Mouse (Mus musculus) CH12.LX (cell line): ENCODE measurements around the gene Kcnc4. TPM values are rescaled to one million over a fixed set of nuclear protein-coding genes. Genes with fewer than 3 reads are reported as not detected.

Experiments used
- DNase-seq: peaks from one replicate; pipeline ENCODE4 v3.0.0-alpha.2; 2013; ENCODE audit errors: extremely low read depth
- H3K27ac ChIP-seq: 2 replicates; pipeline ENCODE4 v1.5.1; 2012; ENCODE audit warnings: low read depth, mild to moderate bottlenecking, control low read depth, moderate library complexity; ENCODE audit not compliant: insufficient read depth
- H3K27me3 ChIP-seq: replicated peaks from 2 replicates; pipeline ENCODE3; 2012; ENCODE audit warnings: inconsistent platforms
- H3K36me3 ChIP-seq, 2 experiments: replicated peaks in 1 of 2; 2 replicates each; pipeline versions ENCODE3 to v1.6.1; 2012; ENCODE audit warnings: inconsistent platforms in 1 of 2, low read length in 1 of 2, mild to moderate bottlenecking in 1 of 2, mixed read lengths in 1 of 2, moderate library complexity in 1 of 2; ENCODE audit not compliant: control insufficient read depth in 1 of 2, insufficient read depth in 1 of 2
- H3K4me1 ChIP-seq, 2 experiments: 2 replicates each; pipeline ENCODE4 v1.6.1; 2012; ENCODE audit warnings: inconsistent platforms in 1 of 2, moderate library complexity in 1 of 2; ENCODE audit not compliant: insufficient read depth in 2 of 2, control insufficient read depth in 1 of 2
- H3K4me2 ChIP-seq: 2 replicates; pipeline ENCODE4 v1.6.1; 2012; ENCODE audit warnings: low read depth, mild to moderate bottlenecking, control low read depth; ENCODE audit not compliant: poor library complexity, insufficient read depth, severe bottlenecking
- H3K4me3 ChIP-seq, 3 experiments: fragments of 150-350 bp in 1 of 3; sonication (generic) in 1 of 3; replicated peaks in 1 of 3; 2 replicates each; pipeline versions ENCODE3 to v1.5.1; 2011 to 2012; ENCODE audit warnings: low read depth in 2 of 3, low read length in 2 of 3, mild to moderate bottlenecking in 2 of 3, moderate library complexity in 2 of 3, control low read depth in 1 of 3, improper control_type of control experiment in 1 of 3, inconsistent platforms in 1 of 3, mixed read lengths in 1 of 3; ENCODE audit not compliant: poor library complexity in 1 of 3
- H3K79me2 ChIP-seq: replicated peaks from 2 replicates; pipeline ENCODE4 v1.6.1; 2012; ENCODE audit warnings: mild to moderate bottlenecking, moderate library complexity; ENCODE audit not compliant: control insufficient read depth, poor library complexity, insufficient read depth, severe bottlenecking; ENCODE audit errors: extremely low read depth
- H3K9ac ChIP-seq: 2 replicates; pipeline ENCODE4 v1.6.1; 2012; ENCODE audit warnings: low read depth, mild to moderate bottlenecking, control low read depth, moderate library complexity; ENCODE audit not compliant: insufficient read depth
- H3K9me3 ChIP-seq: replicated peaks from 2 replicates; pipeline ENCODE3; 2012; ENCODE audit warnings: low read length, inconsistent platforms, mixed read lengths
- BHLHE40 ChIP-seq: IDR thresholded peaks from 2 replicates; pipeline ENCODE4 v1.6.1; 2011; ENCODE audit warnings: mild to moderate bottlenecking, low read depth, low read length, improper control_type of control experiment
- CHD1 ChIP-seq: IDR thresholded peaks from 2 replicates; pipeline ENCODE4 v1.6.1; 2012; ENCODE audit warnings: low read depth, low read length, improper control_type of control experiment, inconsistent platforms
- E2F4 ChIP-seq: IDR thresholded peaks from 2 replicates; pipeline ENCODE4 v1.6.1; 2011; ENCODE audit warnings: low read depth, low read length, improper control_type of control experiment; ENCODE audit not compliant: insufficient replicate concordance
- EP300 ChIP-seq: IDR thresholded peaks from 2 replicates; pipeline ENCODE4 v1.6.1; 2011; ENCODE audit warnings: low read length, improper control_type of control experiment
- ETS1 ChIP-seq: conservative IDR thresholded peaks from 2 replicates; pipeline ENCODE4 v1.6.1; 2012; ENCODE audit warnings: low read depth, mild to moderate bottlenecking, inconsistent platforms, low read length, improper control_type of control experiment, moderate library complexity
- GABPA ChIP-seq: IDR thresholded peaks from 2 replicates; pipeline ENCODE4 v1.6.1; 2012; ENCODE audit warnings: low read depth, low read length, improper control_type of control experiment, inconsistent platforms; ENCODE audit not compliant: insufficient replicate concordance
- HCFC1 ChIP-seq: IDR thresholded peaks from 2 replicates; pipeline ENCODE4 v1.6.1; 2012; ENCODE audit warnings: low read depth, mild to moderate bottlenecking, inconsistent platforms, low read length, improper control_type of control experiment
- IRF4 ChIP-seq: IDR thresholded peaks from 2 replicates; pipeline ENCODE4 v1.6.1; 2014; ENCODE audit warnings: low read depth, mild to moderate bottlenecking, inconsistent platforms, low read length, improper control_type of control experiment
- JUN ChIP-seq: IDR thresholded peaks from 2 replicates; pipeline ENCODE4 v1.6.1; 2011; ENCODE audit warnings: low read depth, mild to moderate bottlenecking, low read length, improper control_type of control experiment, moderate library complexity; ENCODE audit not compliant: insufficient read depth
- JUND ChIP-seq: conservative IDR thresholded peaks from 2 replicates; pipeline ENCODE4 v1.6.1; 2011; ENCODE audit warnings: low read depth, low read length, improper control_type of control experiment
- MAFK ChIP-seq: IDR thresholded peaks from 2 replicates; pipeline ENCODE4 v1.6.1; 2011; ENCODE audit warnings: low read length, improper control_type of control experiment; ENCODE audit not compliant: insufficient replicate concordance
- MAX ChIP-seq: IDR thresholded peaks from 2 replicates; pipeline ENCODE4 v1.6.1; 2011; ENCODE audit warnings: low read length, improper control_type of control experiment
- MAZ ChIP-seq: IDR thresholded peaks from 2 replicates; pipeline ENCODE4 v1.6.1; 2012; ENCODE audit warnings: low read depth, mild to moderate bottlenecking, inconsistent platforms, low read length, improper control_type of control experiment, moderate library complexity
- MXI1 ChIP-seq: IDR thresholded peaks from 2 replicates; pipeline ENCODE4 v1.6.1; 2011; ENCODE audit warnings: mild to moderate bottlenecking, low read depth, low read length, improper control_type of control experiment
- NELFE ChIP-seq: IDR thresholded peaks from 2 replicates; pipeline ENCODE4 v1.6.1; 2011; ENCODE audit warnings: low read depth, low read length, improper control_type of control experiment
- PAX5 ChIP-seq: IDR thresholded peaks from 2 replicates; pipeline ENCODE4 v1.6.1; 2012; ENCODE audit warnings: low read length, inconsistent platforms, mixed read lengths
- POLR2A ChIP-seq: IDR thresholded peaks from 2 replicates; pipeline ENCODE4 v1.6.1; 2011; ENCODE audit warnings: low read depth, mild to moderate bottlenecking, improper control_type of control experiment, low read length
- POLR2AphosphoS2 ChIP-seq: IDR thresholded peaks from 2 replicates; pipeline ENCODE4 v1.6.1; 2011; ENCODE audit warnings: low read depth, low read length, improper control_type of control experiment
- RAD21 ChIP-seq: IDR thresholded peaks from 2 replicates; pipeline ENCODE4 v1.6.1; 2011; ENCODE audit warnings: low read depth, mild to moderate bottlenecking, low read length, improper control_type of control experiment, moderate library complexity
- RCOR1 ChIP-seq: conservative IDR thresholded peaks from 2 replicates; pipeline ENCODE4 v1.6.1; 2012; ENCODE audit warnings: low read depth, mild to moderate bottlenecking, inconsistent platforms, low read length, improper control_type of control experiment
- ZKSCAN1 ChIP-seq: IDR thresholded peaks from 2 replicates; pipeline ENCODE4 v1.6.1; 2012; ENCODE audit warnings: low read depth, inconsistent platforms, low read length, improper control_type of control experiment, borderline replicate concordance
- ZMIZ1 ChIP-seq: IDR thresholded peaks from 2 replicates; pipeline ENCODE4 v1.6.1; 2012; ENCODE audit warnings: low read depth, mild to moderate bottlenecking, inconsistent platforms, low read length, improper control_type of control experiment
- ZNF384 ChIP-seq: IDR thresholded peaks from 2 replicates; pipeline ENCODE4 v1.6.1; 2012; ENCODE audit warnings: low read depth, low read length, improper control_type of control experiment, inconsistent platforms
- dilution Hi-C: fragments of 300-500 bp; cut with MboI; formaldehyde crosslinking; loops from 2 replicates; pipeline ENCODE4 v1.14.3; 2020; ENCODE audit warnings: low sequenced_read_pairs; ENCODE audit not compliant: extremely low pct_unique_long_range_greater_than_20kb, extremely low pct_ligation_motif_present
- in situ Hi-C: fragments of 300-500 bp; cut with MboI; formaldehyde crosslinking; loops from 3 replicates; pipeline ENCODE4 v1.14.3; 2019; ENCODE audit warnings: low sequenced_read_pairs, low pct_ligation_motif_present, low pct_unique_long_range_greater_than_20kb, mixed read lengths
- polyA plus RNA-seq: library from polyadenylated mRNA; unstranded; fragments of >175 nt; gene quantifications from 2 replicates; pipeline ENCODE4 v1.2.1, GENCODE M21; 2012; ENCODE audit warnings: low read depth; ENCODE audit not compliant: insufficient read length
- total RNA-seq, 2 experiments: library from RNA; depleted of rRNA; stranded (reverse); fragments of 300-350 nt in 1 of 2; fragments of >200 nt in 1 of 2; gene quantifications; 2 replicates each; pipeline ENCODE4 v1.2.3; 2012 to 2014

Kcnc4 gene
- total and polyA plus RNA-seq, 3 experiments, result not detected

DNA sequence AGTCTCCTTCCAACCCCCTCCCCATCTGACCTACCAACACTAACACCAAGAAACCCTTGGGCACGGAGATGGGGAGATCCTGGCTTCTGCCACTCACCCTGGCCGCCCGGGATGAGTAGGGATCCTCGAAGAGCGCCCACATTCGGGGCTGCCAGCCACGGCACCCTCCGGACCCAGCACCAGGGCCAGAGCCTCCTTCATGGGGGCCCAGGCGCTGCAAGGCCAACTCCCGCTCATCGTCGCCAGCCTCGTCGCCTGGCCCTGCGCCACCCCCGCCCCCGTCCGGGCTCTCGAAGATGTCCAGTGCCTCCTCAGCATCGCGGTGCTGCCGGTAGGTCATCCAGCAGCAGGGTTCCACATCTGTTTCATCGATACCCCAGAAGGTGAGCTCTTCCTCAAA, 1.2 kb downstream of the Kcnc4 start:
- no peak for TF ChIP-seq JUND
- TF ChIP-seq RCOR1, result no peak
- no peak for TF ChIP-seq EP300
- no peak for TF ChIP-seq MAX
- no peak for TF ChIP-seq POLR2A
- no peak for TF ChIP-seq RAD21
- no peak for TF ChIP-seq PAX5
- TF ChIP-seq CHD1, result no peak
- TF ChIP-seq MAZ, result no peak
- peaks cover 18% of the 10 kb centered on the region for H3K9me3 ChIP-seq
- no peaks in the 10 kb centered on the region for H3K36me3 ChIP-seq
- no peak overlapping the region for H3K4me3 ChIP-seq
- no peak overlapping the region for H3K9ac ChIP-seq
- no peak for DNase-seq
- H3K4me2 ChIP-seq, result no peak overlapping the region
- in situ Hi-C loops, result no loop called here
- peaks cover 52% of the 10 kb centered on the region for H3K27me3 ChIP-seq
- H3K4me1 ChIP-seq, result no peaks in the 10 kb centered on the region
- H3K27ac ChIP-seq, result no peak overlapping the region
- no peaks in the 10 kb centered on the region for H3K79me2 ChIP-seq
- dilution Hi-C loops, result no loop called here

DNA sequence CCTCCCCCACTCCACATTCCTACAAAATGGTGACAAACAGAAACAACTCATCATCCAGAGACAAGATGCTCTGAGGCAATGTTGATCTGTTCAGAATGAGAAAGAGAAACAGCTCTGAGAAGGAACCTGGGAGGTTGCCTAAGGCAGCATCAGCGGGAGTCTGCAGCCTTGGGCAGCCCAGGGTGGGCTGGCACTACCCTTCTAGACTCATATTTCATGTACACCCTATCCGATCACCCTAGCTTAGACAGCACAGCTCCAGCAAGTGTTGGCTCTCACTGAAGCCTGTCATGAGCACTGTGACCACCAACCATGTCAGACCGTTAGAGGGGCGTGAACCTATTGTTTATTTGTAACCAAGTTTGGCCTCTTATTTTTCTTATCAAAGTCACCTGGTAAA, 5.1 kb downstream of the Kcnc4 start:
- H3K9ac ChIP-seq, result no peak overlapping the region
- peaks cover 8% of the 10 kb centered on the region for H3K9me3 ChIP-seq
- no peak for TF ChIP-seq MXI1
- TF ChIP-seq ZKSCAN1, result no peak
- no peak for TF ChIP-seq HCFC1
- no peak for TF ChIP-seq E2F4
- TF ChIP-seq ZNF384, result no peak
- TF ChIP-seq POLR2AphosphoS2, result no peak
- no peak for TF ChIP-seq EP300
- no peak for TF ChIP-seq BHLHE40
- TF ChIP-seq POLR2A, result no peak
- TF ChIP-seq ETS1, result no peak
- no peak for TF ChIP-seq NELFE
- TF ChIP-seq ZMIZ1, result no peak
- no peak for TF ChIP-seq MAFK
- TF ChIP-seq GABPA, result no peak
- TF ChIP-seq RAD21, result no peak
- TF ChIP-seq JUN, result no peak
- TF ChIP-seq IRF4, result no peak
- H3K27me3 ChIP-seq, result peaks cover 72% of the 10 kb centered on the region
- H3K27ac ChIP-seq, result no peak overlapping the region
- in situ Hi-C loops (loop anchor here (5.0 kb wide), 1 partner anchor 92 kb away; no protein-coding TSS in a partner anchor), dilution Hi-C loops (no loop called here)
- H3K4me2 ChIP-seq, result no peak overlapping the region
- no peak overlapping the region for H3K4me3 ChIP-seq
- DNase-seq, result no peak
- peaks cover 0 to 5% of the 10 kb centered on the region in 2 experiments; a peak in 2 of 4 replicates for H3K4me1 ChIP-seq
- H3K79me2 ChIP-seq, result no peaks in the 10 kb centered on the region
- no peaks in the 10 kb centered on the region for H3K36me3 ChIP-seq
